In the genomic region with DNA sequence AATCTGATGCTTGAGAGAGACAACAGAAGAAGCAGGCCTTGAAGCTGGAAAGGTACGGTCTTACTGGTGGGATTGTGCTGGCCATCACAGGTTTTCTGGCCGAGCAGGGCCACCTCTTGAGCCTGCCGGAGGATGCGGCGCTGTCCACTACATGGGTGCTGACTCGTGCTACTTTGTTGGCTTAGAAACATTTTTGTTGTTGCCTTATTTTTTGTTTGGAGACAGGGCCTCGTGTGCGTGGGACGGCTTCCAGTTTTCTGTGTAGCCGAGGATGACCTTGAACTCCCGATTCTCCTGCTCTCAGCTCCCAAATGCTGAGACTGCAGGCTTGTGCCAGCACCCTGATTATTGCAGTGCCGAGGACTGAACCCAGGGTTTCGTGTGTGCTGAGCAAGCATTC, we compare ENCODE assay signal across 11 mouse cellular contexts. TPM values are rescaled to one million over a fixed set of nuclear protein-coding genes. Genes with fewer than 3 reads are reported as not detected.
DNase-seq lines count a peak whose midpoint lies in the region; ATAC-seq lines count a peak whose summit lies in the region.
"Had no signal": no experiment of that assay in that cellular context is flagged by ENCODE, and none has a peak within 500 bp of the region (broad histone marks: within the 10 kb centered on the region; RNA-seq: fewer than 3 reads in every experiment).

No protein-coding gene starts in this region.

- H3K9ac ChIP-seq in hindbrain, embryonic 13.5 days = no peak overlapping the region
- no peak overlapping the region for H3K9ac ChIP-seq in limb, embryonic 11.5 days (ENCODE audit: low read length)
- H3K9ac ChIP-seq: forebrain, embryonic 12.5 days had no signal

- no peak for ATAC-seq in hindbrain, embryonic 13.5 days (ENCODE audit: low FRiP score)
- no peak for ATAC-seq in limb, embryonic 11.5 days (ENCODE audit: insufficient number of reproducible peaks, low FRiP score, low TSS enrichment, low read depth)

- H3K27me3 ChIP-seq in hindbrain, embryonic 10.5 days (ENCODE audit: insufficient read depth, poor library complexity, severe bottlenecking) = no peaks in the 10 kb centered on the region
- H3K27me3 ChIP-seq in hindbrain, embryonic 13.5 days = no peaks in the 10 kb centered on the region
- no peaks in the 10 kb centered on the region for H3K27me3 ChIP-seq in limb, embryonic 11.5 days (ENCODE audit: control insufficient read depth, insufficient read depth, low read length)
- H3K27me3 ChIP-seq: forebrain, embryonic 12.5 days had no signal

- H3K36me3 ChIP-seq in hindbrain, embryonic 10.5 days = no peaks in the 10 kb centered on the region
- no peaks in the 10 kb centered on the region for H3K36me3 ChIP-seq in hindbrain, embryonic 13.5 days
- no peaks in the 10 kb centered on the region for H3K36me3 ChIP-seq in limb, embryonic 11.5 days (ENCODE audit: control insufficient read depth, insufficient read depth, low read length)
- H3K36me3 ChIP-seq: forebrain, embryonic 12.5 days had no signal

- H3K4me1 ChIP-seq in hindbrain, embryonic 10.5 days (replicated peaks) = peaks cover 9% of the 10 kb centered on the region
- H3K4me1 ChIP-seq in hindbrain, embryonic 13.5 days (replicated peaks) = peaks cover 19% of the 10 kb centered on the region
- peaks cover 2% of the 10 kb centered on the region; the same call in 1 of the 2 replicates for H3K4me1 ChIP-seq in limb, embryonic 11.5 days (ENCODE audit: control insufficient read depth, insufficient read depth, low read length)

- peak; percentile 21 for DNase-seq in hindbrain, embryonic 10.5 days (ENCODE audit: low spot score)
- peak; percentile 28 for DNase-seq in lung, postnatal 14 days
- DNase-seq in lung, postnatal 25 days (ENCODE audit: low spot score) = no peak
- DNase-seq in adrenal gland, postnatal 10 days = peak; percentile 68
- DNase-seq in limb, embryonic 11.5 days (ENCODE audit: low spot score) = peak; percentile 72
- DNase-seq in urinary bladder, postnatal 10 days (ENCODE audit: low spot score) = no peak
- no peak for DNase-seq in left cerebral cortex, postnatal 25 days (ENCODE audit: low spot score in 2 of 2)
- DNase-seq: left cerebral cortex, postnatal 4 days; thymus, postnatal 36 days had no signal

- no peak overlapping the region for H3K4me3 ChIP-seq in hindbrain, embryonic 10.5 days
- H3K4me3 ChIP-seq in hindbrain, embryonic 13.5 days = no peak overlapping the region
- H3K4me3 ChIP-seq in limb, embryonic 11.5 days (ENCODE audit: low read depth, low read length) = no peak overlapping the region
- H3K4me3 ChIP-seq: forebrain, embryonic 12.5 days had no signal

- H3K9me3 ChIP-seq in hindbrain, embryonic 10.5 days = no peaks in the 10 kb centered on the region
- no peaks in the 10 kb centered on the region for H3K9me3 ChIP-seq in hindbrain, embryonic 13.5 days
- no peaks in the 10 kb centered on the region for H3K9me3 ChIP-seq in limb, embryonic 11.5 days (ENCODE audit: control insufficient read depth, low read length)
- H3K9me3 ChIP-seq: forebrain, embryonic 12.5 days had no signal

- no peak overlapping the region for H3K4me2 ChIP-seq in hindbrain, embryonic 13.5 days
- H3K4me2 ChIP-seq in limb, embryonic 11.5 days (ENCODE audit: low read depth, severe bottlenecking) = no peak overlapping the region
- H3K4me2 ChIP-seq: forebrain, embryonic 12.5 days had no signal

- 73% methylated on average over 13 of the region's 13 CpGs for WGBS in hindbrain, embryonic 10.5 days
- 80% methylated on average over 13 of the region's 13 CpGs for WGBS in hindbrain, embryonic 13.5 days
- WGBS in limb, embryonic 11.5 days = 58% methylated on average over 13 of the region's 13 CpGs

- no peak overlapping the region for H3K27ac ChIP-seq in hindbrain, embryonic 10.5 days
- no peak overlapping the region for H3K27ac ChIP-seq in hindbrain, embryonic 13.5 days
- no peak overlapping the region for H3K27ac ChIP-seq in limb, embryonic 11.5 days (replicated peaks; ENCODE audit: low read depth, low read length)
- H3K27ac ChIP-seq: forebrain, embryonic 12.5 days had no signal

- intact Hi-C loops in left cerebral cortex, postnatal 25 days (cut with DNase I) = no loop called here

RNA-seq across cellular contexts. Expression of a gene that starts 12.2 kb away (rescaled TPM):
- polyA plus RNA-seq in hindbrain, embryonic 10.5 days (2016; fragmentation: Nextera tagmentation; extraction: Ambion mirVana) = 7.2 and 7.3 TPM in 2 replicates
- polyA plus RNA-seq in hindbrain, embryonic 13.5 days (2015; fragmentation: Nextera tagmentation; extraction: Ambion mirVana) = 11.5 and 13.2 TPM in 2 replicates
- total RNA-seq in adrenal gland, postnatal 10 days (2021) = 10 to 100 TPM; 22.9 to 25.7 TPM
- 8.6 and 9.0 TPM in 2 replicates for polyA plus RNA-seq in limb, embryonic 11.5 days (2014; fragmentation: Nextera tagmentation; extraction: Ambion mirVana)
- 10 to 100 TPM; 38.1 to 48.8 TPM for total RNA-seq in left cerebral cortex, postnatal 25 days (2021)

Comparison
In these comparisons a context has a peak if more than half of its experiments do, and no peak if none do; other contexts are left out.
1. DNase-seq: peak in hindbrain, embryonic 10.5 days (single experiment), lung, postnatal 14 days (single experiment), adrenal gland, postnatal 10 days (single experiment) and limb, embryonic 11.5 days (single experiment); none in lung, postnatal 25 days (single experiment), urinary bladder, postnatal 10 days (single experiment) and left cerebral cortex, postnatal 25 days (0 of 2).